Mouse (Mus musculus): ENCODE measurements around the gene Slc30a1.
A peak's percentile ranks its signal among the peaks of the same experiment; 100 is the strongest.

Gene Slc30a1

GRCm38 (mm10) chr1:191896806-191897552 lies 9.6 kb upstream of the Slc30a1 start:
- no peak for DNase-seq (ENCODE audit: low spot score)

- peak; percentile 2 for DNase-seq (ENCODE audit: low spot score)
These were observed 682 bp upstream of the Slc30a1 start for GRCm38 (mm10) chr1:191905637-191906533.

GRCm38 (mm10) chr1:191907431-191907810 lies 854 bp downstream of the Slc30a1 start:
- DNase-seq (ENCODE audit: low spot score), result peak; percentile 79

GRCm38 (mm10) chr1:191908906-191909305 lies 2.3 kb downstream of the Slc30a1 start:
- DNase-seq (ENCODE audit: low spot score), result no peak

GRCm38 (mm10) chr1:191909316-191909715 lies 2.7 kb downstream of the Slc30a1 start:
- no peak for DNase-seq (ENCODE audit: low spot score)

GRCm38 (mm10) chr1:191910646-191911045 lies 4.1 kb downstream of the Slc30a1 start:
- DNase-seq (ENCODE audit: low spot score), result no peak

- DNase-seq (ENCODE audit: low spot score), result no peak
These were observed 4.6 kb downstream of the Slc30a1 start for GRCm38 (mm10) chr1:191911067-191911668.

GRCm38 (mm10) chr1:191914647-191915046 lies 8.1 kb downstream of the Slc30a1 start:
- no peak for DNase-seq (ENCODE audit: low spot score)

GRCm38 (mm10) chr1:191915586-191915985 lies 9.0 kb downstream of the Slc30a1 start:
- no peak for DNase-seq (ENCODE audit: low spot score)

GRCm38 (mm10) chr1:191916876-191917275 lies 10.3 kb downstream of the Slc30a1 start:
- DNase-seq (ENCODE audit: low spot score), result no peak

- no peak for DNase-seq (ENCODE audit: low spot score)
These were observed 12.8 kb downstream of the Slc30a1 start for GRCm38 (mm10) chr1:191919336-191919735.

- DNase-seq (ENCODE audit: low spot score), result no peak
These were observed 15.1 kb downstream of the Slc30a1 start for GRCm38 (mm10) chr1:191921701-191922100.

- DNase-seq (ENCODE audit: low spot score), result no peak
These were observed 18.9 kb downstream of the Slc30a1 start for GRCm38 (mm10) chr1:191925496-191925895.

- DNase-seq (ENCODE audit: low spot score), result no peak
These were observed 20.1 kb downstream of the Slc30a1 start for GRCm38 (mm10) chr1:191926681-191927080.

GRCm38 (mm10) chr1:191928345-191928744 lies 21.8 kb downstream of the Slc30a1 start:
- no peak for DNase-seq (ENCODE audit: low spot score)

GRCm38 (mm10) chr1:191929065-191929464 lies 22.5 kb downstream of the Slc30a1 start:
- no peak for DNase-seq (ENCODE audit: low spot score)

GRCm38 (mm10) chr1:191929897-191930524 lies 23.4 kb downstream of the Slc30a1 start:
- no peak for DNase-seq (ENCODE audit: low spot score)

- no peak for DNase-seq (ENCODE audit: low spot score)
These were observed 24.0 kb downstream of the Slc30a1 start for GRCm38 (mm10) chr1:191930525-191931105.

GRCm38 (mm10) chr1:191932286-191932985 lies 25.9 kb downstream of the Slc30a1 start:
- DNase-seq (ENCODE audit: low spot score), result no peak

- no peak for DNase-seq (ENCODE audit: low spot score)
These were observed 26.5 kb downstream of the Slc30a1 start for GRCm38 (mm10) chr1:191932986-191933632.

- DNase-seq (ENCODE audit: low spot score), result no peak
These were observed 37.1 kb downstream of the Slc30a1 start for GRCm38 (mm10) chr1:191943638-191944037.

All from T-cell, adult 2 months (primary cell).